Mouse (Mus musculus) T-cell, adult 2 months (primary cell): ENCODE data around the gene Resp18.
A peak's percentile ranks its signal among the peaks of the same experiment; 100 is the strongest.

ENCODE experiments used
- DNase-seq: peaks from one replicate; pipeline ENCODE4 v3.0.0; 2022; ENCODE audit warnings: low spot score

Gene Resp18

GRCm38 (mm10) chr1:75277195-75278188 lies 723 bp downstream of the Resp18 start:
- DNase-seq, result no peak

GRCm38 (mm10) chr1:75264091-75264880 lies 13.9 kb downstream of the Resp18 start, which contains the start of gene Ptprn:
TSS of gene Ptprn (minus strand) at chr1:75264502.
- no peak for DNase-seq

- DNase-seq, result no peak
Observed at GRCm38 (mm10) chr1:75262969-75263951, 15.0 kb downstream of the Resp18 start.

GRCm38 (mm10) chr1:75261278-75261677 lies 16.9 kb downstream of the Resp18 start:
- no peak for DNase-seq

- DNase-seq, result no peak
Observed at GRCm38 (mm10) chr1:75255516-75256046, 22.6 kb downstream of the Resp18 start.

- no peak for DNase-seq
Observed at GRCm38 (mm10) chr1:75254625-75255013, 23.6 kb downstream of the Resp18 start.

- peak; percentile 75 for DNase-seq
Observed at GRCm38 (mm10) chr1:75253849-75254624, 24.2 kb downstream of the Resp18 start.

GRCm38 (mm10) chr1:75253029-75253428 lies 25.2 kb downstream of the Resp18 start:
- no peak for DNase-seq

- no peak for DNase-seq
Observed at GRCm38 (mm10) chr1:75252308-75252707, 25.9 kb downstream of the Resp18 start.

GRCm38 (mm10) chr1:75251112-75251970 lies 26.9 kb downstream of the Resp18 start:
- DNase-seq, result peak; percentile 88

- DNase-seq, result no peak
Observed at GRCm38 (mm10) chr1:75250498-75250897, 27.7 kb downstream of the Resp18 start.

GRCm38 (mm10) chr1:75248041-75248772 lies 30.0 kb downstream of the Resp18 start:
- DNase-seq, result peak; percentile 34

GRCm38 (mm10) chr1:75247071-75247930 lies 30.9 kb downstream of the Resp18 start:
- DNase-seq, result no peak

GRCm38 (mm10) chr1:75244836-75245235 lies 33.4 kb downstream of the Resp18 start:
- no peak for DNase-seq

GRCm38 (mm10) chr1:75244175-75244826 lies 33.9 kb downstream of the Resp18 start:
- DNase-seq, result no peak

GRCm38 (mm10) chr1:75243411-75243810 lies 34.8 kb downstream of the Resp18 start:
- DNase-seq, result no peak

GRCm38 (mm10) chr1:75239591-75239990 lies 38.6 kb downstream of the Resp18 start:
- no peak for DNase-seq
